32 mouse cellular contexts compared by ENCODE assay signal in the genomic region with DNA sequence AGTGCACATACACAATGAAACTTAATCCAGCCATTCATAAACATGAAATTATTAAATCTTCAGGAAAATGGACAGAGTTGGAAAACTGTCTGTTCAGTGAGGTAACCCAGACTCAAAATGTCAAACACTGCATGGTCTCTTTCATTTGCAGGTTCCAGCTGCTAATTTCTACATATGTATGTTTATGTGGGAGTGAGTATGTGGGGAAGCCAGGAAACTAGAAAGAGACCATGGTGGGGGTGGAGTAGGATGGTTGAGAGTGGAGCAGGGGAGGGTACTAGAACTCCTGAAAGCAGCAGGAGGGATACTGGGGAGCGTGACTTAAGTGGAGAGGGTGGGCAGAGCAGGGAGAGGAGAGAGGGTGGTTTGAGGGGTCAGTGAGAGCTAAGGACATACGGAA. TPM values are rescaled to one million over a fixed set of nuclear protein-coding genes. Genes with fewer than 3 reads are reported as not detected.
"Had no signal": no experiment of that assay in that cellular context is flagged by ENCODE, and none has a peak within 500 bp of the region (broad histone marks: within the 10 kb centered on the region; RNA-seq: fewer than 3 reads in every experiment).

No protein-coding gene starts in this region.

- H3K4me3 ChIP-seq: gastrocnemius, adult 2 months; heart, adult 2 months; heart, embryonic 10.5 days; heart, embryonic 12.5 days; hindbrain, embryonic 10.5 days; hindbrain, embryonic 12.5 days; layer of hippocampus, adult 2 months; limb, embryonic 13.5 days; limb, embryonic 15.5 days; liver, embryonic 12.5 days had no signal

- H3K4me2 ChIP-seq: heart, embryonic 12.5 days; hindbrain, embryonic 12.5 days; hindbrain, embryonic 14.5 days; limb, embryonic 13.5 days; limb, embryonic 15.5 days; liver, embryonic 12.5 days had no signal

- H3K27me3 ChIP-seq: heart, embryonic 12.5 days; hindbrain, embryonic 12.5 days; limb, embryonic 13.5 days; limb, embryonic 15.5 days; liver, embryonic 12.5 days had no signal

- DNase-seq: gastrocnemius, adult 2 months; gastrocnemius, postnatal 10 days; gastrocnemius, postnatal 25 days; heart, adult 2 months; heart, postnatal 10 days; heart, postnatal 4 days; kidney, adult 18-20 months; kidney, adult 8-10 months; kidney, postnatal 10 days; kidney, postnatal 25 days; kidney, postnatal 4 days; layer of hippocampus, adult 9-11 months; layer of hippocampus, postnatal 36 days; left cerebral cortex, postnatal 4 days had no signal

- ATAC-seq: forebrain, embryonic 16.5 days; hindbrain, embryonic 16.5 days; inflammation-experienced regulatory T-cells, adult 6 months; liver, embryonic 12.5 days had no signal

- H3K4me1 ChIP-seq: hindbrain, embryonic 12.5 days; liver, embryonic 12.5 days had no signal

- H3K27ac ChIP-seq: gastrocnemius, adult 2 months; heart, adult 2 months; heart, embryonic 10.5 days; hindbrain, embryonic 10.5 days; hindbrain, embryonic 12.5 days; hindbrain, embryonic 14.5 days; layer of hippocampus, adult 2 months; limb, embryonic 13.5 days; limb, embryonic 15.5 days; liver, embryonic 12.5 days; liver, embryonic 14.5 days had no signal

- H3K9ac ChIP-seq: heart, embryonic 12.5 days; hindbrain, embryonic 12.5 days; hindbrain, embryonic 14.5 days; limb, embryonic 13.5 days; limb, embryonic 15.5 days; liver, embryonic 12.5 days; liver, embryonic 14.5 days had no signal

- H3K9me3 ChIP-seq: heart, embryonic 10.5 days; heart, embryonic 12.5 days; hindbrain, embryonic 10.5 days; hindbrain, embryonic 12.5 days; limb, embryonic 13.5 days; limb, embryonic 15.5 days; liver, embryonic 12.5 days had no signal

- H3K36me3 ChIP-seq: hindbrain, embryonic 10.5 days; hindbrain, embryonic 12.5 days; liver, embryonic 12.5 days had no signal

RNA-seq across cellular contexts. Expression of a gene that starts 14.8 kb away (rescaled TPM):
- total RNA-seq: granulocyte monocyte progenitor cell, adult 5-6 weeks; left cerebral cortex, adult 18-20 months; left cerebral cortex, adult 8-10 months; left cerebral cortex, postnatal 10 days; liver, adult 2 months had no signal
- polyA plus RNA-seq: heart, adult 2 months; liver, adult 2 months had no signal
